Mouse (Mus musculus): ENCODE results near the gene Slc39a13.

GRCm38 (mm10) chr2:91082844-91083243 is 12.6 kb upstream of the Slc39a13 start:
- no peak for TF ChIP-seq CTCF (IDR thresholded peaks at IDR 0.05; ENCODE audit: low read depth)
- TF ChIP-seq EP300 (optimal IDR thresholded peaks at IDR 0.05), result no peak
